Mouse (Mus musculus) megakaryocyte-erythroid progenitor cell, adult 5-6 weeks (primary cell): ENCODE measurements around the gene Fbxo7. TPM values are rescaled to one million over a fixed set of nuclear protein-coding genes. Genes with fewer than 3 reads are reported as not detected.
A peak's percentile ranks its signal among the peaks of the same experiment; 100 is the strongest.

Experiments
- ATAC-seq: replicated peaks from 2 replicates; pipeline ENCODE4 v1.8.0; 2016; ENCODE audit warnings: mild to moderate bottlenecking, inconsistent platforms; ENCODE audit not compliant: severe bottlenecking, poor library complexity, low FRiP score, low TSS enrichment
- total RNA-seq, 2 experiments: library from RNA; stranded (forward) in 1 of 2; stranded (reverse) in 1 of 2; fragments of 200-1000, 215-1000 nt in 1 of 2; fragments of >200 nt in 1 of 2; fragmentation: Nextera tagmentation in 1 of 2; gene quantifications; 2 replicates each; pipeline ENCODE4 v1.2.3; 2014 to 2017

The Fbxo7 gene
- total RNA-seq, 2 experiments from 2014 or later: 30.3 to 85.1 TPM

GRCm38 (mm10) chr10:86032517-86032916 lies 10.7 kb downstream of the Fbxo7 start:
- ATAC-seq: no peak

- no peak for ATAC-seq
These were observed 12.4 kb downstream of the Fbxo7 start for GRCm38 (mm10) chr10:86034007-86034728.

GRCm38 (mm10) chr10:86043651-86044050 lies 21.9 kb downstream of the Fbxo7 start:
- no peak for ATAC-seq

- no peak for ATAC-seq
These were observed 22.3 kb downstream of the Fbxo7 start for GRCm38 (mm10) chr10:86044066-86044465.

GRCm38 (mm10) chr10:86046371-86046770 lies 24.6 kb downstream of the Fbxo7 start:
- no peak for ATAC-seq

- no peak for ATAC-seq
These were observed 26.0 kb downstream of the Fbxo7 start for GRCm38 (mm10) chr10:86047786-86048185.

GRCm38 (mm10) chr10:86050522-86050921 lies 28.8 kb downstream of the Fbxo7 start:
- ATAC-seq: no peak

GRCm38 (mm10) chr10:86052818-86053522 lies 31.2 kb downstream of the Fbxo7 start:
- peak; percentile 71 for ATAC-seq

- no peak for ATAC-seq
These were observed 34.6 kb downstream of the Fbxo7 start for GRCm38 (mm10) chr10:86056297-86056903.

GRCm38 (mm10) chr10:86057286-86057685 lies 35.5 kb downstream of the Fbxo7 start:
- ATAC-seq: no peak

GRCm38 (mm10) chr10:86057712-86058111 lies 35.9 kb downstream of the Fbxo7 start:
- ATAC-seq: no peak

- ATAC-seq: no peak
These were observed 38.5 kb downstream of the Fbxo7 start for GRCm38 (mm10) chr10:86060267-86060666.

GRCm38 (mm10) chr10:86062261-86063017 lies 40.7 kb downstream of the Fbxo7 start:
- ATAC-seq: no peak

- ATAC-seq: no peak
These were observed 41.2 kb downstream of the Fbxo7 start for GRCm38 (mm10) chr10:86063018-86063384.

- peak; percentile 86 for ATAC-seq
These were observed 43.2 kb downstream of the Fbxo7 start for GRCm38 (mm10) chr10:86064937-86065336.

GRCm38 (mm10) chr10:86065661-86066060 lies 43.9 kb downstream of the Fbxo7 start:
- no peak for ATAC-seq

GRCm38 (mm10) chr10:86066651-86067050 lies 44.9 kb downstream of the Fbxo7 start:
- ATAC-seq: no peak

GRCm38 (mm10) chr10:86067911-86068310 lies 46.1 kb downstream of the Fbxo7 start:
- no peak for ATAC-seq

- ATAC-seq: no peak
These were observed 47.6 kb downstream of the Fbxo7 start for GRCm38 (mm10) chr10:86069341-86069740.

- ATAC-seq: no peak
These were observed 49.0 kb downstream of the Fbxo7 start for GRCm38 (mm10) chr10:86070751-86071150.
